Mouse (Mus musculus) thymus, postnatal 10 days (tissue): ENCODE data around the gene Lrrc58.

Source experiments
- DNase-seq, 2 experiments: peaks; one replicate each; pipeline ENCODE4 v3.0.0; 2021; ENCODE audit warnings: low spot score in 2 of 2

Gene Lrrc58

GRCm38 (mm10) chr16:37927117-37927516, 58.9 kb downstream of the Lrrc58 start:
- DNase-seq = no peak

GRCm38 (mm10) chr16:37929006-37929405, 60.8 kb downstream of the Lrrc58 start:
- DNase-seq = no peak

GRCm38 (mm10) chr16:37929626-37930025, 61.4 kb downstream of the Lrrc58 start:
- no peak for DNase-seq

GRCm38 (mm10) chr16:37934932-37935331, 66.7 kb downstream of the Lrrc58 start:
- DNase-seq = no peak

- DNase-seq = no peak
These were observed 69.1 kb downstream of the Lrrc58 start for GRCm38 (mm10) chr16:37937276-37937675.
